Mouse (Mus musculus): ENCODE data around the gene Rnf181. TPM values are rescaled to one million over a fixed set of nuclear protein-coding genes. Genes with fewer than 3 reads are reported as not detected.

Rnf181 gene
- polyA plus RNA-seq, 1 experiment, result 62.4 TPM

- TF ChIP-seq CTCF (IDR thresholded peaks at IDR 0.05; ENCODE audit: extremely low read depth, insufficient read depth, insufficient read length, insufficient replicate concordance) (no peak; the same call in 1 of the 2 replicates), POLR2A (IDR thresholded peaks at IDR 0.05; ENCODE audit: low read depth, low read length) (peak; percentile 71)
- peak; percentile 96 to 97 for DNase-seq (ENCODE audit: low read depth in 1 of 2, low spot score in 2 of 2)
- H3K4me1 ChIP-seq (ENCODE audit: control insufficient read depth, insufficient read depth, insufficient read length), result peaks cover 4% of the 10 kb centered on the region; the same call in 1 of the 2 replicates
- WGBS, result under 1% methylated on average over 42 of the region's 42 CpGs
- no peaks in the 10 kb centered on the region for H3K27me3 ChIP-seq (ENCODE audit: control insufficient read depth, insufficient read depth, low read length)
- H3K36me3 ChIP-seq (ENCODE audit: control insufficient read depth, insufficient read depth, low read length), result peaks cover 15% of the 10 kb centered on the region
- peak overlapping the region; percentile 98 for H3K4me3 ChIP-seq (ENCODE audit: extremely low read depth, insufficient read depth, insufficient read length)
- H3K27ac ChIP-seq (ENCODE audit: insufficient read depth, low read length), result peak overlapping the region; percentile 89
These were observed 4.4 kb downstream of the Rnf181 start for GRCm38 (mm10) chr6:72362132-72363028.

- Histone ChIP-seq H3K4me3 (ENCODE audit: extremely low read depth, insufficient read depth, insufficient read length) (peak overlapping the region; percentile 24; the same call in 1 of the 2 replicates), H3K36me3 (ENCODE audit: control insufficient read depth, insufficient read depth, low read length) (peaks cover 15% of the 10 kb centered on the region), H3K4me1 (ENCODE audit: control insufficient read depth, insufficient read depth, insufficient read length) (peaks cover 4% of the 10 kb centered on the region; the same call in 1 of the 2 replicates), H3K27me3 (ENCODE audit: control insufficient read depth, insufficient read depth, low read length) (no peaks in the 10 kb centered on the region), H3K27ac (ENCODE audit: insufficient read depth, low read length) (no peak overlapping the region)
- TF ChIP-seq CTCF (IDR thresholded peaks at IDR 0.05; ENCODE audit: extremely low read depth, insufficient read depth, insufficient read length, insufficient replicate concordance), result no peak
- no peak for TF ChIP-seq POLR2A (IDR thresholded peaks at IDR 0.05; ENCODE audit: low read depth, low read length)
- no peak for DNase-seq (ENCODE audit: low read depth in 1 of 2, low spot score in 2 of 2)
- 56% methylated on average over 5 of the region's 5 CpGs for WGBS
These were observed 5.6 kb downstream of the Rnf181 start for GRCm38 (mm10) chr6:72361121-72361551.

GRCm38 (mm10) chr6:72360599-72360935 lies 6.2 kb downstream of the Rnf181 start:
- 92% methylated on average over 7 of the region's 7 CpGs for WGBS
- H3K27ac ChIP-seq (ENCODE audit: insufficient read depth, low read length), result no peak overlapping the region
- DNase-seq (ENCODE audit: low read depth in 1 of 2, low spot score in 2 of 2), result no peak
- H3K4me3 ChIP-seq (ENCODE audit: extremely low read depth, insufficient read depth, insufficient read length), result no peak overlapping the region
- TF ChIP-seq CTCF (IDR thresholded peaks at IDR 0.05; ENCODE audit: extremely low read depth, insufficient read depth, insufficient read length, insufficient replicate concordance), result no peak
- no peak for TF ChIP-seq POLR2A (IDR thresholded peaks at IDR 0.05; ENCODE audit: low read depth, low read length)
- H3K27me3 ChIP-seq (ENCODE audit: control insufficient read depth, insufficient read depth, low read length), result no peaks in the 10 kb centered on the region
- peaks cover 6% of the 10 kb centered on the region; the same call in 1 of the 2 replicates for H3K4me1 ChIP-seq (ENCODE audit: control insufficient read depth, insufficient read depth, insufficient read length)
- peaks cover 15% of the 10 kb centered on the region for H3K36me3 ChIP-seq (ENCODE audit: control insufficient read depth, insufficient read depth, low read length)

GRCm38 (mm10) chr6:72359891-72360598 lies 6.7 kb downstream of the Rnf181 start:
- no peak overlapping the region for H3K27ac ChIP-seq (ENCODE audit: insufficient read depth, low read length)
- 93% methylated on average over 11 of the region's 11 CpGs for WGBS
- TF ChIP-seq POLR2A (IDR thresholded peaks at IDR 0.05; ENCODE audit: low read depth, low read length) (no peak), CTCF (IDR thresholded peaks at IDR 0.05; ENCODE audit: extremely low read depth, insufficient read depth, insufficient read length, insufficient replicate concordance) (no peak)
- peaks cover 7% of the 10 kb centered on the region; the same call in 1 of the 2 replicates for H3K4me1 ChIP-seq (ENCODE audit: control insufficient read depth, insufficient read depth, insufficient read length)
- peaks cover 3% of the 10 kb centered on the region; the same call in 1 of the 2 replicates for H3K27me3 ChIP-seq (ENCODE audit: control insufficient read depth, insufficient read depth, low read length)
- no peak for DNase-seq (ENCODE audit: low read depth in 1 of 2, low spot score in 2 of 2)
- peaks cover 15% of the 10 kb centered on the region for H3K36me3 ChIP-seq (ENCODE audit: control insufficient read depth, insufficient read depth, low read length)
- H3K4me3 ChIP-seq (ENCODE audit: extremely low read depth, insufficient read depth, insufficient read length), result no peak overlapping the region

- Histone ChIP-seq H3K4me3 (ENCODE audit: extremely low read depth, insufficient read depth, insufficient read length) (no peak overlapping the region), H3K27ac (ENCODE audit: insufficient read depth, low read length) (no peak overlapping the region), H3K36me3 (ENCODE audit: control insufficient read depth, insufficient read depth, low read length) (peaks cover 15% of the 10 kb centered on the region), H3K4me1 (ENCODE audit: control insufficient read depth, insufficient read depth, insufficient read length) (peaks cover 11% of the 10 kb centered on the region; the same call in 1 of the 2 replicates), H3K27me3 (ENCODE audit: control insufficient read depth, insufficient read depth, low read length) (peaks cover 3% of the 10 kb centered on the region; the same call in 1 of the 2 replicates)
- TF ChIP-seq POLR2A (IDR thresholded peaks at IDR 0.05; ENCODE audit: low read depth, low read length) (no peak), CTCF (IDR thresholded peaks at IDR 0.05; ENCODE audit: extremely low read depth, insufficient read depth, insufficient read length, insufficient replicate concordance) (no peak)
- WGBS, result 82% methylated on average over 2 of the region's 2 CpGs
- no peak for DNase-seq (ENCODE audit: low read depth in 1 of 2, low spot score in 2 of 2)
These were observed 7.4 kb downstream of the Rnf181 start for GRCm38 (mm10) chr6:72359343-72359742.

- DNase-seq (ENCODE audit: low read depth in 1 of 2, low spot score in 2 of 2), result no peak
- Histone ChIP-seq H3K27ac (ENCODE audit: insufficient read depth, low read length) (no peak overlapping the region), H3K4me1 (ENCODE audit: control insufficient read depth, insufficient read depth, insufficient read length) (peaks cover 11% of the 10 kb centered on the region; the same call in 1 of the 2 replicates), H3K27me3 (ENCODE audit: control insufficient read depth, insufficient read depth, low read length) (peaks cover 3% of the 10 kb centered on the region; the same call in 1 of the 2 replicates), H3K4me3 (ENCODE audit: extremely low read depth, insufficient read depth, insufficient read length) (no peak overlapping the region), H3K36me3 (ENCODE audit: control insufficient read depth, insufficient read depth, low read length) (peaks cover 15% of the 10 kb centered on the region)
- TF ChIP-seq CTCF (IDR thresholded peaks at IDR 0.05; ENCODE audit: extremely low read depth, insufficient read depth, insufficient read length, insufficient replicate concordance) (no peak), POLR2A (IDR thresholded peaks at IDR 0.05; ENCODE audit: low read depth, low read length) (no peak)
- 96% methylated on average over 10 of the region's 10 CpGs for WGBS
These were observed 8.5 kb downstream of the Rnf181 start for GRCm38 (mm10) chr6:72358086-72358764.

All from spleen, adult 2 months (tissue).